Mouse (Mus musculus) olfactory bulb, adult 2 months (tissue): Measurements from ENCODE around the gene Rb1.

ENCODE experiments used
- CTCF ChIP-seq: fragments of 200-500 bp; IDR thresholded peaks from 2 replicates; pipeline ENCODE4 v1.5.1; 2012; ENCODE audit warnings: low read depth, mild to moderate bottlenecking, low read length, moderate library complexity; ENCODE audit not compliant: insufficient read depth
- POLR2A ChIP-seq: fragments of 200-500 bp; IDR thresholded peaks from 2 replicates; pipeline ENCODE4 v1.6.1; 2012; ENCODE audit warnings: mild to moderate bottlenecking, low read depth, low read length, moderate library complexity; ENCODE audit not compliant: insufficient read depth

DNA sequence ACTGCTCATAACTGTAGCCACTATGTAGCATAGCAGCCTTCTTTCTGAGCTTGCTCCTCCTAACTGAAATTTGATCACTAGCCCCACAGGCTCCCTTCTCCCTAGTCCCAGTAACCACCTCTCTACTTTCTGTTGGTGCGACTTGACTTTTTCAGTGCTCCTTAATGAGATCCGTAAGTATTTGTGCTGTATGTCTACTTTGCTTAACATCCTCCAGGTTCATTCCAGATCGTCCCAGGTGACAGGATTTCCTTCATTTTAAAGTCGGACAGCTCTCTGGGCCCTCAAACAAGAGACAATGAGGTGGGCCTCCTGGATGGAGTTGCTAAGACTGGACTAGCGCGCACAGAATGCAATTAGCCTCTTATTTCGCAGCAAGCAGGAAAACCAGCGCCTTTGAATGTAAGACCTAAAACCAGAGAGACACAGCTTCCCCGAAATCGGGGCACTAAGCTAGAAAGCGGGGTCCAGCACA, 183.2 kb downstream of the Rb1 start:
- TF ChIP-seq POLR2A (no peak), CTCF (no peak)
